In genomic region chr7:16298927-16299326, GRCm38 (mm10) we compare ENCODE assay signal across 9 mouse cellular contexts. TPM values are rescaled to one million over a fixed set of nuclear protein-coding genes. Genes with fewer than 3 reads are reported as not detected.
DNase-seq lines count a peak whose midpoint lies in the region; ATAC-seq lines count a peak whose summit lies in the region.
"Had no signal": no experiment of that assay in that cellular context is flagged by ENCODE, and none has a peak within 500 bp of the region (broad histone marks: within the 10 kb centered on the region; RNA-seq: fewer than 3 reads in every experiment).

No protein-coding gene starts in this region.

- DNase-seq in heart, postnatal 14 days = no peak
- no peak for DNase-seq in embryonic facial prominence, embryonic 11.5 days (ENCODE audit: low spot score)
- no peak for DNase-seq in hindbrain, embryonic 10.5 days (ENCODE audit: low spot score)
- no peak for DNase-seq in midbrain, embryonic 14.5 days
- DNase-seq in thymus, adult 18-20 months = no peak
- no peak for DNase-seq in ovary, postnatal 14 days (ENCODE audit: low spot score)
- no peak for DNase-seq in left cerebral cortex, adult 8-10 months (ENCODE audit: low spot score in 2 of 2)

- H3K27ac ChIP-seq in heart, embryonic 15.5 days = no peak overlapping the region
- H3K27ac ChIP-seq in embryonic facial prominence, embryonic 11.5 days (replicated peaks; ENCODE audit: low read depth, low read length) = no peak overlapping the region
- peak overlapping the region; percentile 86 for H3K27ac ChIP-seq in hindbrain, embryonic 10.5 days
- H3K27ac ChIP-seq in midbrain, embryonic 14.5 days (replicated peaks; ENCODE audit: low read depth, low read length) = peak overlapping the region; percentile 75
- H3K27ac ChIP-seq: liver, embryonic 12.5 days had no signal

- H3K4me1 ChIP-seq in heart, embryonic 15.5 days (replicated peaks) = peaks cover 36% of the 10 kb centered on the region
- H3K4me1 ChIP-seq in embryonic facial prominence, embryonic 11.5 days (ENCODE audit: control insufficient read depth, insufficient read depth, low read length) = no peaks in the 10 kb centered on the region; the same call in none of the 2 replicates
- H3K4me1 ChIP-seq in hindbrain, embryonic 10.5 days (replicated peaks) = peaks cover 46% of the 10 kb centered on the region
- H3K4me1 ChIP-seq in midbrain, embryonic 14.5 days (ENCODE audit: control insufficient read depth, insufficient read depth, low read length) = peaks cover 19% of the 10 kb centered on the region

- ATAC-seq in heart, embryonic 15.5 days (replicated peaks; ENCODE audit: insufficient number of reproducible peaks, insufficient read depth, low FRiP score, low read depth) = no peak
- ATAC-seq in embryonic facial prominence, embryonic 11.5 days (replicated peaks; ENCODE audit: insufficient number of reproducible peaks, low FRiP score, low TSS enrichment, low read depth) = no peak
- no peak for ATAC-seq in midbrain, embryonic 14.5 days (ENCODE audit: low FRiP score, low TSS enrichment)
- ATAC-seq: liver, embryonic 12.5 days had no signal

- intact Hi-C loops in heart, postnatal 14 days (cut with DNase I) = loop anchor here (1.0 to 10.0 kb wide), 2 partner anchors 9 to 166 kb away; partner anchors contain the start of gene Bbc3

- no peaks in the 10 kb centered on the region for H3K27me3 ChIP-seq in heart, embryonic 15.5 days
- H3K27me3 ChIP-seq in embryonic facial prominence, embryonic 11.5 days (ENCODE audit: control insufficient read depth, insufficient read depth, low read length) = no peaks in the 10 kb centered on the region
- peaks cover 12% of the 10 kb centered on the region for H3K27me3 ChIP-seq in hindbrain, embryonic 10.5 days (ENCODE audit: insufficient read depth, poor library complexity, severe bottlenecking)
- H3K27me3 ChIP-seq in midbrain, embryonic 14.5 days (ENCODE audit: control insufficient read depth, insufficient read depth, low read length) = no peaks in the 10 kb centered on the region

- H3K9me3 ChIP-seq in heart, embryonic 15.5 days (replicated peaks) = no peaks in the 10 kb centered on the region
- no peaks in the 10 kb centered on the region for H3K9me3 ChIP-seq in embryonic facial prominence, embryonic 11.5 days (replicated peaks; ENCODE audit: control insufficient read depth, low read length)
- no peaks in the 10 kb centered on the region for H3K9me3 ChIP-seq in hindbrain, embryonic 10.5 days
- no peaks in the 10 kb centered on the region for H3K9me3 ChIP-seq in midbrain, embryonic 14.5 days (ENCODE audit: control insufficient read depth, low read length)
- H3K9me3 ChIP-seq: liver, embryonic 12.5 days had no signal

- peak overlapping the region; percentile 83 for H3K4me2 ChIP-seq in heart, embryonic 15.5 days
- peak overlapping the region; percentile 90 for H3K4me2 ChIP-seq in embryonic facial prominence, embryonic 11.5 days (ENCODE audit: low read depth, low read length)
- H3K4me2 ChIP-seq in midbrain, embryonic 14.5 days (ENCODE audit: low read length) = peak overlapping the region; percentile 83

- H3K36me3 ChIP-seq in heart, embryonic 15.5 days = no peaks in the 10 kb centered on the region
- H3K36me3 ChIP-seq in embryonic facial prominence, embryonic 11.5 days (replicated peaks; ENCODE audit: control insufficient read depth, insufficient read depth, low read depth, low read length) = no peaks in the 10 kb centered on the region
- H3K36me3 ChIP-seq in hindbrain, embryonic 10.5 days = no peaks in the 10 kb centered on the region
- H3K36me3 ChIP-seq in midbrain, embryonic 14.5 days (ENCODE audit: control insufficient read depth, insufficient read depth, low read length) = no peaks in the 10 kb centered on the region
- H3K36me3 ChIP-seq: liver, embryonic 12.5 days had no signal

- no peak overlapping the region for H3K9ac ChIP-seq in heart, embryonic 15.5 days
- peak overlapping the region; percentile 62 for H3K9ac ChIP-seq in embryonic facial prominence, embryonic 11.5 days (replicated peaks; ENCODE audit: low read length)
- no peak overlapping the region for H3K9ac ChIP-seq in midbrain, embryonic 14.5 days (replicated peaks; ENCODE audit: low read length)

- H3K4me3 ChIP-seq in heart, embryonic 15.5 days = no peak overlapping the region; the same call in 1 of the 2 replicates
- H3K4me3 ChIP-seq in embryonic facial prominence, embryonic 11.5 days (ENCODE audit: low read depth, low read length) = peak overlapping the region; percentile 44
- H3K4me3 ChIP-seq in hindbrain, embryonic 10.5 days = peak overlapping the region; percentile 60
- H3K4me3 ChIP-seq in midbrain, embryonic 14.5 days (replicated peaks; ENCODE audit: low read depth, low read length) = peak overlapping the region; percentile 47

- 70% methylated on average over 5 of the region's 5 CpGs for WGBS in heart, embryonic 15.5 days
- 74% methylated on average over 5 of the region's 5 CpGs for WGBS in embryonic facial prominence, embryonic 11.5 days
- WGBS in hindbrain, embryonic 10.5 days = 79% methylated on average over 5 of the region's 5 CpGs
- WGBS in midbrain, embryonic 14.5 days = 79% methylated on average over 5 of the region's 5 CpGs

RNA-seq across cellular contexts. Expression of gene Bbc3, which starts 9.3 kb away (rescaled TPM):
- polyA plus RNA-seq in heart, embryonic 15.5 days (2015; fragmentation: Nextera tagmentation; extraction: Ambion mirVana) = 6.6 and 6.9 TPM in 2 replicates
- 1 to 10 TPM; 7.9 to 8.7 TPM for total RNA-seq in heart, postnatal 14 days (2021)
- 4.6 and 5.9 TPM in 2 replicates for polyA plus RNA-seq in embryonic facial prominence, embryonic 11.5 days (2014; fragmentation: Nextera tagmentation; extraction: Ambion mirVana)
- polyA plus RNA-seq in hindbrain, embryonic 10.5 days (2016; fragmentation: Nextera tagmentation; extraction: Ambion mirVana) = 17.6 and 19.1 TPM in 2 replicates
- 16.8 and 24.8 TPM in 2 replicates for polyA plus RNA-seq in midbrain, embryonic 14.5 days (2014; fragmentation: Nextera tagmentation; extraction: Ambion mirVana)
- 10 to 100 TPM in 3 of 4 experiments, 1 to 10 TPM in 1; 9.2 to 15.8 (median 12.0) TPM for total RNA-seq in left cerebral cortex, adult 8-10 months (2022)

RNA-seq across cellular contexts. Expression of gene Ccdc9, which starts 12.3 kb away (rescaled TPM):
- polyA plus RNA-seq in heart, embryonic 15.5 days (2015; fragmentation: Nextera tagmentation; extraction: Ambion mirVana) = 14.4 and 18.3 TPM in 2 replicates
- total RNA-seq in heart, postnatal 14 days (2021) = 10 to 100 TPM; 32.1 to 39.4 TPM
- polyA plus RNA-seq in embryonic facial prominence, embryonic 11.5 days (2014; fragmentation: Nextera tagmentation; extraction: Ambion mirVana) = 16.2 and 16.7 TPM in 2 replicates
- 32.2 and 37.4 TPM in 2 replicates for polyA plus RNA-seq in hindbrain, embryonic 10.5 days (2016; fragmentation: Nextera tagmentation; extraction: Ambion mirVana)
- 17.6 and 24.1 TPM in 2 replicates for polyA plus RNA-seq in midbrain, embryonic 14.5 days (2014; fragmentation: Nextera tagmentation; extraction: Ambion mirVana)
- total RNA-seq in left cerebral cortex, adult 8-10 months (2022) = 100 to 1,000 TPM in 1 of 4 experiments, 10 to 100 TPM in 3; 80.6 to 105 (median 83.6) TPM

RNA-seq across cellular contexts. Expression of gene Inafm1, which starts 25.5 kb away (rescaled TPM):
- 8.8 and 11.1 TPM in 2 replicates for polyA plus RNA-seq in heart, embryonic 15.5 days (2015; fragmentation: Nextera tagmentation; extraction: Ambion mirVana)
- 10 to 100 TPM; 14.6 to 14.9 TPM for total RNA-seq in heart, postnatal 14 days (2021)
- polyA plus RNA-seq in embryonic facial prominence, embryonic 11.5 days (2014; fragmentation: Nextera tagmentation; extraction: Ambion mirVana) = 9.3 TPM in 2 replicates
- 7.7 and 13.0 TPM in 2 replicates for polyA plus RNA-seq in hindbrain, embryonic 10.5 days (2016; fragmentation: Nextera tagmentation; extraction: Ambion mirVana)
- polyA plus RNA-seq in midbrain, embryonic 14.5 days (2014; fragmentation: Nextera tagmentation; extraction: Ambion mirVana) = 36.4 and 44.7 TPM in 2 replicates
- total RNA-seq in left cerebral cortex, adult 8-10 months (2022) = 10 to 100 TPM; 34.6 to 36.9 (median 36.6) TPM

RNA-seq across cellular contexts. Expression of gene C5ar1, which starts 39.6 kb away (rescaled TPM):
- 2.0 and 4.1 TPM in 2 replicates for polyA plus RNA-seq in heart, embryonic 15.5 days (2015; fragmentation: Nextera tagmentation; extraction: Ambion mirVana)
- 1 to 10 TPM; 5.2 to 5.8 TPM for total RNA-seq in heart, postnatal 14 days (2021)
- polyA plus RNA-seq in embryonic facial prominence, embryonic 11.5 days (2014; fragmentation: Nextera tagmentation; extraction: Ambion mirVana) = 0.71 and 1.00 TPM in 2 replicates
- 0.96 and 0.97 TPM in 2 replicates for polyA plus RNA-seq in hindbrain, embryonic 10.5 days (2016; fragmentation: Nextera tagmentation; extraction: Ambion mirVana)
- polyA plus RNA-seq in midbrain, embryonic 14.5 days (2014; fragmentation: Nextera tagmentation; extraction: Ambion mirVana) = 0.11 and 1.6 TPM in 2 replicates
- total RNA-seq in left cerebral cortex, adult 8-10 months (2022) = 1 to 10 TPM in 2 of 4 experiments, under 1 TPM in 2; 0.46 to 3.4 (median 1.7) TPM

RNA-seq across cellular contexts. Expression of gene C5ar2, which starts 55.0 kb away (rescaled TPM):
- polyA plus RNA-seq in heart, embryonic 15.5 days (2015; fragmentation: Nextera tagmentation; extraction: Ambion mirVana) = 0.76 and 1.1 TPM in 2 replicates
- 1 to 10 TPM in 1 of 2 experiments, under 1 TPM in 1; 0.93 to 1.1 TPM for total RNA-seq in heart, postnatal 14 days (2021)
- 0.14 TPM in 1 of 2 replicates, not detected in the other for polyA plus RNA-seq in embryonic facial prominence, embryonic 11.5 days (2014; fragmentation: Nextera tagmentation; extraction: Ambion mirVana)
- 0.05 TPM in 1 of 2 replicates, not detected in the other for polyA plus RNA-seq in hindbrain, embryonic 10.5 days (2016; fragmentation: Nextera tagmentation; extraction: Ambion mirVana)
- not detected in 2 replicates for polyA plus RNA-seq in midbrain, embryonic 14.5 days (2014; fragmentation: Nextera tagmentation; extraction: Ambion mirVana)
- total RNA-seq in left cerebral cortex, adult 8-10 months (2022) = under 1 TPM; 0.30 to 0.67 (median 0.58) TPM

Comparison
In these comparisons a context has a peak if more than half of its experiments do, and no peak if none do; other contexts are left out.
1. H3K27ac ChIP-seq: peak in hindbrain, embryonic 10.5 days (single experiment) and midbrain, embryonic 14.5 days (single experiment); none in heart, embryonic 15.5 days (single experiment) and embryonic facial prominence, embryonic 11.5 days (single experiment).
2. Peak in every context shown above with its lines, with median percentiles within 50 percentile points of each other: H3K4me2 ChIP-seq.